Mouse (Mus musculus) thymus, postnatal 0 days (tissue): Measurements from ENCODE around the gene B230219D22Rik. TPM values are rescaled to one million over a fixed set of nuclear protein-coding genes. Genes with fewer than 3 reads are reported as not detected.

Source experiments
- DNase-seq: peaks from one replicate; pipeline ENCODE4 v3.0.0-alpha.2; 2015; ENCODE audit warnings: low spot score
- polyA plus RNA-seq: library from polyadenylated mRNA; unstranded; fragments of >200 nt; fragmentation: Nextera tagmentation; extraction: Ambion mirVana; gene quantifications from 2 replicates; pipeline ENCODE4 v1.2.1, GENCODE M21; 2015

Gene B230219D22Rik
- polyA plus RNA-seq, 1 experiment from 2014 or later: 45.0 TPM

DNA sequence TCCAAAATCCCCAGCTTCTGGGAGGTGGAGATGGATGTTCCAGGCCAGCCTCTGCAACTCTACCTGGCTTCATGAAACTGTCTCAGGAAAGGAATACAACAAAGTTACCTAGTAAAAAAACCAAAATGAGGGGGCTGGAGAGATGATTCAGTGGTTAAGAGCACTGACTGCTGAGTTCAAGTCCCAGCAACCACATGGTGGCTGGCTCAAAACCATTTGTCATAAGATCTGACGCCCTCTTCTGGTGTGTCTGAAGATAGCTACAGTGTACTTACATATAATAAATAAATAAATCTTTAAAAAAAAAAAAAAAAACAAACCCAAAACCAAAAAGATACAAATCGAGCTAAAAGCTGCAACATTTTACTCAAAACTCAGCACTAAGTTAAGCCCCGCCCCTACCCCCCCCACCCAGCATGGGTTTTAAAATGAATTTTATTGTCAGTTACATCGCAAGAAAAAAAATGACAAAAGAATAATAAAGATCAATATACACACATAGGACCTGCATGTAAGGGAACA, 33.7 kb downstream of the B230219D22Rik start:
- peak; percentile 6 for DNase-seq

GRCm38 (mm10) chr13:55727120-55727838, 34.4 kb downstream of the B230219D22Rik start, which contains the start of gene Pcbd2:
TSS of gene Pcbd2 (plus strand) at chr13:55727368.
- DNase-seq: peak; percentile 85

- peak; percentile 89 for DNase-seq
These were observed 34.9 kb downstream of the B230219D22Rik start for GRCm38 (mm10) chr13:55727839-55728238.

- DNase-seq: no peak
These were observed 37.8 kb downstream of the B230219D22Rik start for GRCm38 (mm10) chr13:55730716-55731115.

DNA sequence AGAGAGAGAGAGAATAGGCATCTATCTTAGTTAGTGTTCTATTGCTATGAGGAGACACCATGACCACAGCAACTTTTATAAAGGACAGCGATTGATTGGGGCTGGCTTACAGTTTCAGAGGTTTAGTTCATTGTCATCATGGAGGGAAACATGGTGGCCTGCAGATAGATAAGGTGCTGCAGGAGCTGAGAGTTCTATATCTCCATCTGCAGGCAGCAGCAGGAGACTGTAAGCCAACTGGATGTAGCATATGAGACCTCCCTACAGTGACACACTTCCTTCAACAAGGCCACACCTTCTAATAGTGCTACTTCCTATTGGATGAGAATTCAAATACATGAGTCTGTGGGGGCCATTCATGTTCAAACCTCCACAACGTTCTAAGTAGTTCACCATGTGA, 39.2 kb downstream of the B230219D22Rik start:
- DNase-seq: no peak

GRCm38 (mm10) chr13:55733628-55734502, 40.9 kb downstream of the B230219D22Rik start:
- no peak for DNase-seq

DNA sequence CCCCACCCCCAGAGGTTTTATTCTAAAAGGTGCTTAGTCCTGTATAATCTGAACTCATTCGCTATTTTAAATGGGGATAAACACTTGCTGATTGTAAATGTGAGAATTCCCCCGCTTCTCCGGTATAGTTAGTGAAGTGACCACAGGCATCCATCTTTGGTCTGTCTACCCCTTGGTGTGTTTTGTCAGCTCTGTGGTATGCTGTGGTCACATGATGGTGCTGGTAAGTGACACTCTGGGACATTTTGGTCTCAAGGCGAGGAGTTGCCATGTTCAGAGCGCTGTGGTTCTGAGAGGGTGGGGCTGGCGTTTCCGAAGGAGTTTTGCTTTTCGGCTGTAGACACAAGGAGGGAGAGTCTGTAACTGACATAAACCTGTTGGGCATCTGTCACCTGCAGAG, 45.0 kb downstream of the B230219D22Rik start:
- DNase-seq: no peak

DNA sequence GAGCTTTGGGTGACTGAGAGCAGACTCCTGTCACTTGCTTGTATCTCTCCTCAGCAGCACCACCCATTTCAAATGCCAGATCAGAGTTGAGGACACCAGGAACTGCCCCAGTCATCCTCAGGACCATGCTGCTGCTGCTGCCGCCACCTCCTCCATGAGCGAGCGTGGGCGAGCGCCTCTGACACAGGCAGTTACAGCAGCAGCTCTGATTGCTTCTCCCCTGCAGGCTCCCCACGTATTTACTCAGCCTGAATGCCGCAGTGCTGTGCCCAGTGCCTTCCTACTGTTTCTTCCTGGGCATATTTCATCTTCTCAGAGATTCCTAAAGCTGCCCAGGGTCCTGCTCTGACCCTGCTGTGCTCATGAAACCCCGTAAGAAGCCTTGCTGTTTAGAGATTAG, 49.4 kb downstream of the B230219D22Rik start:
- no peak for DNase-seq

Other genes with a start within 250 kb of the B230219D22Rik start
- gene Grk6, start 248.1 kb upstream of the B230219D22Rik start, polyA plus RNA-seq: 76.9 and 87.8 TPM in 2 replicates
- 0.27 and 0.46 TPM in 2 replicates for gene Prr7, start 228.9 kb upstream of the B230219D22Rik start, polyA plus RNA-seq
- 8.4 and 9.3 TPM in 2 replicates for gene Dbn1, start 205.0 kb upstream of the B230219D22Rik start, polyA plus RNA-seq
- 37.5 and 39.4 TPM in 2 replicates for gene Pdlim7, start 179.4 kb upstream of the B230219D22Rik start, polyA plus RNA-seq
- gene Dok3, start 163.8 kb upstream of the B230219D22Rik start, polyA plus RNA-seq: 2.6 and 2.7 TPM in 2 replicates
- 51.6 and 54.2 TPM in 2 replicates for gene Ddx41, start 156.5 kb upstream of the B230219D22Rik start, polyA plus RNA-seq
- 39.6 and 50.0 TPM in 2 replicates for gene Fam193b, start 122.0 kb upstream of the B230219D22Rik start, polyA plus RNA-seq
- 117 and 129 TPM in 2 replicates for gene Tmed9, start 119.4 kb upstream of the B230219D22Rik start, polyA plus RNA-seq
- 20.2 and 24.1 TPM in 2 replicates for gene B4galt7, start 93.2 kb upstream of the B230219D22Rik start, polyA plus RNA-seq
- 35.9 and 38.3 TPM in 2 replicates for gene Caml, start 70.1 kb upstream of the B230219D22Rik start, polyA plus RNA-seq
- gene Ddx46, start 58.1 kb upstream of the B230219D22Rik start, polyA plus RNA-seq: 37.0 and 39.1 TPM in 2 replicates
- 96.5 and 98.7 TPM in 2 replicates for gene Txndc15, start 21.5 kb downstream of the B230219D22Rik start, polyA plus RNA-seq
- 56.1 and 63.8 TPM in 2 replicates for gene Pcbd2, start 34.2 kb downstream of the B230219D22Rik start, polyA plus RNA-seq
- 0.13 TPM in 2 replicates for gene Catsper3, start 91.4 kb downstream of the B230219D22Rik start, polyA plus RNA-seq
- gene Pitx1, start 143.1 kb downstream of the B230219D22Rik start, polyA plus RNA-seq: 0.70 TPM in 1 of 2 replicates, not detected in the other